8 mouse cellular contexts compared by ENCODE assay signal in the genomic region with DNA sequence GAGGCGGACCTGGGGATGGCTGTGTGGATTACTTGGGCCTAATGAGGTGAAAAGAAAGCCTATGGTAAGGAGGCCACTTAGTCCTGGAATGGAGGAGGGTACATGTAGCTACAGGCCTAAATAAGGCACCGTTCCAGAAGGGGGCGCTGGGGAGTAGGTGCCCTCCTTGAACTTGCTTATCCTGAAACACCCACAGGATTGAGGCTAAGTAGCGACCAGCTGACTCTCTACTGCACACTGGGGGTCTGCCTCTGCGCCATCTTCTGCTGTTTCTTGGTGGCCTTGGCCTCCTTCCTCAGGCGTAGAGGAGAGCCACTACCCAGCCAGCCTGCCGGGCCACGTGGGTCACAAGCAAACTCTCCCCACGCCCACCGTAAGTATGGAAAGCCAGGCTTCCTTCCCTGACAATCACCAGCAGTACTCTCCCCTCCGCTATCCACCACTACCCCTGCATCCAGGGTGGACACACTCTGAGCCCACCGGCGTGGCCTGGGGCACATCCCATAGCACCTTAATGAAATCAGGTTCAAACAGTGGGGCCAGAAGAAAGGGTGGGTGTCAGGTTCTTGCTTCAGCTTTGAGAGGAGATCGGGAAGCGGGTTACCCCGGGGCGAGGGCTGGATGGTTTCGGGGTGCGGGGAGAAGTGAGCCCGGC. TPM values are rescaled to one million over a fixed set of nuclear protein-coding genes. Genes with fewer than 3 reads are reported as not detected.
A peak's percentile ranks its signal among the peaks of the same experiment; 100 is the strongest.
DNase-seq lines count a peak whose midpoint lies in the region; ATAC-seq and TF ChIP-seq lines count a peak whose summit lies in the region.

No protein-coding gene starts in this region.

- H3K4me2 ChIP-seq in embryonic facial prominence, embryonic 14.5 days (ENCODE audit: low read depth, low read length) = peak overlapping the region; percentile 70
- peak overlapping the region; percentile 87 for H3K4me2 ChIP-seq in intestine, embryonic 15.5 days (replicated peaks)
- H3K4me2 ChIP-seq in lung, embryonic 16.5 days (ENCODE audit: low read depth, low read length) = peak overlapping the region; percentile 65
- H3K4me2 ChIP-seq in stomach, embryonic 14.5 days (replicated peaks; ENCODE audit: low read depth, low read length) = peak overlapping the region; percentile 39

- peak in 1 of 2 experiments; percentile 48 for DNase-seq in cerebellum, adult 2 months
- no peak for DNase-seq in cerebellum, adult 8-10 months
- DNase-seq in MEL (ENCODE audit: low read depth, low spot score) = peak; percentile 73
- DNase-seq in embryonic facial prominence, embryonic 14.5 days (ENCODE audit: low spot score) = peak; percentile 49
- no peak for DNase-seq in left cerebral cortex, adult 18-20 months (ENCODE audit: low spot score in 2 of 2)

- no peak overlapping the region for H3K27ac ChIP-seq in cerebellum, adult 2 months (ENCODE audit: insufficient read depth, low read length)
- H3K27ac ChIP-seq in MEL (ENCODE audit: control insufficient read depth, low read depth, low read length) = no peak overlapping the region
- H3K27ac ChIP-seq in embryonic facial prominence, embryonic 14.5 days (replicated peaks; ENCODE audit: low read depth, low read length) = no peak overlapping the region
- no peak overlapping the region for H3K27ac ChIP-seq in intestine, embryonic 15.5 days
- no peak overlapping the region for H3K27ac ChIP-seq in lung, embryonic 16.5 days (ENCODE audit: low read length)
- H3K27ac ChIP-seq in stomach, embryonic 14.5 days (ENCODE audit: low read length) = no peak overlapping the region

- TF ChIP-seq EP300 in MEL (IDR thresholded peaks at IDR 0.05; ENCODE audit: low read depth in 1 of 2, low read length in 2 of 2) = no peak

- peak; percentile 23; the same call in 1 of the 2 replicates for ATAC-seq in embryonic facial prominence, embryonic 14.5 days (ENCODE audit: low read depth)
- peak; percentile 44 for ATAC-seq in intestine, embryonic 15.5 days
- ATAC-seq in lung, embryonic 16.5 days (ENCODE audit: low read depth) = 0 out of 2 replicates have a peak, but pooled peaks have one; percentile 32
- ATAC-seq in stomach, embryonic 14.5 days (ENCODE audit: insufficient number of reproducible peaks, insufficient read depth, low FRiP score, low read depth) = 0 out of 2 replicates have a peak, but pooled peaks have one; percentile 23

- 0 out of 2 replicates have a peak, but pooled peaks cover 3% of the 10 kb centered on the region for H3K4me1 ChIP-seq in cerebellum, adult 2 months (ENCODE audit: control insufficient read depth, insufficient read depth, low read length)
- H3K4me1 ChIP-seq in MEL (ENCODE audit: control insufficient read depth in 1 of 2, insufficient read depth in 2 of 2, low read length in 2 of 2) = peaks cover 3 to 12% of the 10 kb centered on the region in 2 experiments
- no peaks in the 10 kb centered on the region for H3K4me1 ChIP-seq in embryonic facial prominence, embryonic 14.5 days (ENCODE audit: control insufficient read depth, insufficient read depth, low read length)
- peaks cover 11% of the 10 kb centered on the region; the same call in 1 of the 2 replicates for H3K4me1 ChIP-seq in intestine, embryonic 15.5 days (replicated peaks)
- no peaks in the 10 kb centered on the region for H3K4me1 ChIP-seq in lung, embryonic 16.5 days (replicated peaks; ENCODE audit: control insufficient read depth, insufficient read depth, low read length)
- H3K4me1 ChIP-seq in stomach, embryonic 14.5 days (ENCODE audit: control insufficient read depth, insufficient read depth, low read length) = no peaks in the 10 kb centered on the region

- TF ChIP-seq RAD21 in MEL (IDR thresholded peaks at IDR 0.05; ENCODE audit: low read depth, low read length) = no peak; the same call in 1 of the 2 replicates

- TF ChIP-seq POLR2A in cerebellum, adult 2 months (IDR thresholded peaks at IDR 0.05; ENCODE audit: borderline replicate concordance, insufficient read depth, low read length) = no peak
- no peak for TF ChIP-seq POLR2A in MEL (IDR thresholded peaks at IDR 0.05; ENCODE audit: control insufficient read depth in 1 of 2, insufficient read depth in 1 of 2, low read depth in 1 of 2, low read length in 2 of 2, poor library complexity in 1 of 2)

- no peaks in the 10 kb centered on the region for H3K27me3 ChIP-seq in cerebellum, adult 2 months (ENCODE audit: control insufficient read depth, insufficient read depth, low read length)
- no peaks in the 10 kb centered on the region for H3K27me3 ChIP-seq in MEL (ENCODE audit: control insufficient read depth in 1 of 2, insufficient read depth in 2 of 2, low read length in 2 of 2)
- peaks cover 23% of the 10 kb centered on the region for H3K27me3 ChIP-seq in embryonic facial prominence, embryonic 14.5 days (replicated peaks; ENCODE audit: control insufficient read depth, insufficient read depth, low read length)
- no peaks in the 10 kb centered on the region for H3K27me3 ChIP-seq in intestine, embryonic 15.5 days (replicated peaks)
- no peaks in the 10 kb centered on the region; the same call in 1 of the 2 replicates for H3K27me3 ChIP-seq in lung, embryonic 16.5 days (ENCODE audit: control insufficient read depth, insufficient read depth, low read depth, low read length)
- H3K27me3 ChIP-seq in stomach, embryonic 14.5 days (ENCODE audit: control insufficient read depth, insufficient read depth, low read length) = no peaks in the 10 kb centered on the region; the same call in 1 of the 2 replicates

- 25% methylated on average over 20 of the region's 20 CpGs for WGBS in cerebellum, adult 2 months
- WGBS in embryonic facial prominence, embryonic 14.5 days = 18% methylated on average over 20 of the region's 20 CpGs
- WGBS in intestine, embryonic 15.5 days = 23% methylated on average over 20 of the region's 20 CpGs
- 15% methylated on average over 20 of the region's 20 CpGs for WGBS in lung, embryonic 16.5 days
- 22% methylated on average over 20 of the region's 20 CpGs for WGBS in stomach, embryonic 14.5 days

- H3K79me2 ChIP-seq in MEL (ENCODE audit: control insufficient read depth, insufficient read depth, low read length, poor library complexity) = no peaks in the 10 kb centered on the region

- TF ChIP-seq CTCF in cerebellum, adult 2 months (IDR thresholded peaks at IDR 0.05; ENCODE audit: borderline replicate concordance, insufficient read depth, low read depth, low read length) = peak; percentile 49; the same call in 1 of the 2 replicates
- TF ChIP-seq CTCF in MEL (IDR thresholded peaks at IDR 0.05 in 2 of 3, conservative IDR thresholded peaks at IDR 0.05 in 1 of 3; ENCODE audit: control insufficient read depth in 1 of 3, insufficient read depth in 1 of 3, low read depth in 2 of 3, low read length in 3 of 3, poor library complexity in 1 of 3, severe bottlenecking in 1 of 3) = peak; percentile 66 to 70 (median 67)

- H3K36me3 ChIP-seq in MEL (ENCODE audit: control insufficient read depth in 1 of 2, insufficient read depth in 2 of 2, low read length in 2 of 2) = peaks cover 0 to 7% of the 10 kb centered on the region in 2 experiments; a peak in 2 of 4 replicates
- H3K36me3 ChIP-seq in embryonic facial prominence, embryonic 14.5 days (ENCODE audit: control insufficient read depth, insufficient read depth, low read length) = peaks cover 2% of the 10 kb centered on the region
- H3K36me3 ChIP-seq in intestine, embryonic 15.5 days = no peaks in the 10 kb centered on the region
- H3K36me3 ChIP-seq in lung, embryonic 16.5 days (ENCODE audit: control insufficient read depth, insufficient read depth, low read length) = no peaks in the 10 kb centered on the region; the same call in 1 of the 2 replicates
- H3K36me3 ChIP-seq in stomach, embryonic 14.5 days (ENCODE audit: control insufficient read depth, insufficient read depth, low read length) = no peaks in the 10 kb centered on the region; the same call in 1 of the 2 replicates

- H3K9me3 ChIP-seq in MEL (replicated peaks; ENCODE audit: insufficient read depth, low read length) = no peaks in the 10 kb centered on the region
- no peaks in the 10 kb centered on the region for H3K9me3 ChIP-seq in embryonic facial prominence, embryonic 14.5 days (ENCODE audit: control insufficient read depth, low read length)
- H3K9me3 ChIP-seq in intestine, embryonic 15.5 days = no peaks in the 10 kb centered on the region
- H3K9me3 ChIP-seq in lung, embryonic 16.5 days (ENCODE audit: control insufficient read depth, low read length) = no peaks in the 10 kb centered on the region
- H3K9me3 ChIP-seq in stomach, embryonic 14.5 days (ENCODE audit: control insufficient read depth, low read depth, low read length) = no peaks in the 10 kb centered on the region

- H3K4me3 ChIP-seq in cerebellum, adult 2 months (replicated peaks; ENCODE audit: insufficient read depth, low read depth, low read length) = peak overlapping the region; percentile 47
- H3K4me3 ChIP-seq in MEL (ENCODE audit: control insufficient read depth in 1 of 2, insufficient read depth in 1 of 2, low read depth in 2 of 2, low read length in 2 of 2) = no peak overlapping the region
- peak overlapping the region; percentile 39 for H3K4me3 ChIP-seq in embryonic facial prominence, embryonic 14.5 days (ENCODE audit: low read depth, low read length)
- peak overlapping the region; percentile 34 for H3K4me3 ChIP-seq in intestine, embryonic 15.5 days (replicated peaks)
- peak overlapping the region; percentile 41 for H3K4me3 ChIP-seq in lung, embryonic 16.5 days (ENCODE audit: low read length)
- peak overlapping the region; percentile 20 for H3K4me3 ChIP-seq in stomach, embryonic 14.5 days (ENCODE audit: low read depth, low read length)

- no peak overlapping the region for H3K9ac ChIP-seq in MEL (ENCODE audit: control insufficient read depth, low read depth, low read length, poor library complexity, severe bottlenecking)
- peak overlapping the region; percentile 53 for H3K9ac ChIP-seq in embryonic facial prominence, embryonic 14.5 days (ENCODE audit: low read depth, low read length)
- peak overlapping the region; percentile 40 for H3K9ac ChIP-seq in intestine, embryonic 15.5 days
- peak overlapping the region; percentile 55 for H3K9ac ChIP-seq in lung, embryonic 16.5 days (ENCODE audit: low read length)
- H3K9ac ChIP-seq in stomach, embryonic 14.5 days (replicated peaks; ENCODE audit: low read depth, low read length) = no peak overlapping the region

RNA-seq across cellular contexts. Expression of a gene that starts 20.2 kb away (rescaled TPM):
- 1.4 TPM in 2 replicates for polyA plus RNA-seq in cerebellum, adult 2 months (2012; rRNA removed)
- 7.7 and 11.9 TPM in 2 replicates for total RNA-seq in MEL (2012; rRNA removed)
- polyA plus RNA-seq in MEL (2012; ENCODE audit: insufficient read depth in 1 of 2, insufficient read length in 2 of 2, low read depth in 1 of 2, low replicate concordance in 2 of 2, missing spikeins in 1 of 2) = 10 to 100 TPM in 1 of 2 experiments, not detected in 1; 17.9 TPM
- 2.9 and 3.0 TPM in 2 replicates for polyA plus RNA-seq in embryonic facial prominence, embryonic 14.5 days (2014; fragmentation: Nextera tagmentation; extraction: Ambion mirVana)
- 2.7 and 2.8 TPM in 2 replicates for polyA plus RNA-seq in intestine, embryonic 15.5 days (2015; fragmentation: Nextera tagmentation; extraction: Ambion mirVana)
- polyA plus RNA-seq in lung, embryonic 16.5 days (2015; fragmentation: Nextera tagmentation; extraction: Ambion mirVana) = 3.3 and 3.7 TPM in 2 replicates
- polyA plus RNA-seq in stomach, embryonic 14.5 days (2014; fragmentation: Nextera tagmentation; extraction: Ambion mirVana) = 1.8 and 2.6 TPM in 2 replicates
- total RNA-seq in left cerebral cortex, adult 18-20 months (2021) = under 1 TPM; 0.52 to 1.00 TPM

RNA-seq across cellular contexts. Expression of a gene that starts 28.1 kb away (rescaled TPM):
- polyA plus RNA-seq in cerebellum, adult 2 months (2012; rRNA removed) = 142 and 148 TPM in 2 replicates
- 36.5 and 37.1 TPM in 2 replicates for total RNA-seq in MEL (2012; rRNA removed)
- polyA plus RNA-seq in MEL (2012; ENCODE audit: insufficient read depth in 1 of 2, insufficient read length in 2 of 2, low read depth in 1 of 2, low replicate concordance in 2 of 2, missing spikeins in 1 of 2) = 100 to 1,000 TPM in 1 of 2 experiments, 10 to 100 TPM in 1; 36.9 to 646 TPM
- polyA plus RNA-seq in embryonic facial prominence, embryonic 14.5 days (2014; fragmentation: Nextera tagmentation; extraction: Ambion mirVana) = 149 and 174 TPM in 2 replicates
- polyA plus RNA-seq in intestine, embryonic 15.5 days (2015; fragmentation: Nextera tagmentation; extraction: Ambion mirVana) = 89.0 and 98.6 TPM in 2 replicates
- polyA plus RNA-seq in lung, embryonic 16.5 days (2015; fragmentation: Nextera tagmentation; extraction: Ambion mirVana) = 98.9 and 103 TPM in 2 replicates
- polyA plus RNA-seq in stomach, embryonic 14.5 days (2014; fragmentation: Nextera tagmentation; extraction: Ambion mirVana) = 161 and 164 TPM in 2 replicates
- total RNA-seq in left cerebral cortex, adult 18-20 months (2021) = 100 to 1,000 TPM; 195 to 215 TPM

Comparison
In these comparisons a context has a peak if more than half of its experiments do, and no peak if none do; other contexts are left out.
1. DNase-seq: peak in MEL (single experiment) and embryonic facial prominence, embryonic 14.5 days (single experiment); none in cerebellum, adult 8-10 months (single experiment) and left cerebral cortex, adult 18-20 months (0 of 2).
2. H3K4me3 ChIP-seq: peak in cerebellum, adult 2 months (single experiment), embryonic facial prominence, embryonic 14.5 days (single experiment), intestine, embryonic 15.5 days (single experiment), lung, embryonic 16.5 days (single experiment) and stomach, embryonic 14.5 days (single experiment); none in MEL (0 of 2).
3. H3K9ac ChIP-seq: peak in embryonic facial prominence, embryonic 14.5 days (single experiment), intestine, embryonic 15.5 days (single experiment) and lung, embryonic 16.5 days (single experiment); none in MEL (single experiment) and stomach, embryonic 14.5 days (single experiment).
4. Peak in every context shown above with its lines, with median percentiles within 50 percentile points of each other: ATAC-seq and H3K4me2 ChIP-seq.